Mouse (Mus musculus): ENCODE data around the gene Snx19. TPM values are rescaled to one million over a fixed set of nuclear protein-coding genes. Genes with fewer than 3 reads are reported as not detected.

Snx19 gene
- total RNA-seq (2022): 10 to 100 TPM; 34.7 to 44.4 (median 43.2) TPM

DNA sequence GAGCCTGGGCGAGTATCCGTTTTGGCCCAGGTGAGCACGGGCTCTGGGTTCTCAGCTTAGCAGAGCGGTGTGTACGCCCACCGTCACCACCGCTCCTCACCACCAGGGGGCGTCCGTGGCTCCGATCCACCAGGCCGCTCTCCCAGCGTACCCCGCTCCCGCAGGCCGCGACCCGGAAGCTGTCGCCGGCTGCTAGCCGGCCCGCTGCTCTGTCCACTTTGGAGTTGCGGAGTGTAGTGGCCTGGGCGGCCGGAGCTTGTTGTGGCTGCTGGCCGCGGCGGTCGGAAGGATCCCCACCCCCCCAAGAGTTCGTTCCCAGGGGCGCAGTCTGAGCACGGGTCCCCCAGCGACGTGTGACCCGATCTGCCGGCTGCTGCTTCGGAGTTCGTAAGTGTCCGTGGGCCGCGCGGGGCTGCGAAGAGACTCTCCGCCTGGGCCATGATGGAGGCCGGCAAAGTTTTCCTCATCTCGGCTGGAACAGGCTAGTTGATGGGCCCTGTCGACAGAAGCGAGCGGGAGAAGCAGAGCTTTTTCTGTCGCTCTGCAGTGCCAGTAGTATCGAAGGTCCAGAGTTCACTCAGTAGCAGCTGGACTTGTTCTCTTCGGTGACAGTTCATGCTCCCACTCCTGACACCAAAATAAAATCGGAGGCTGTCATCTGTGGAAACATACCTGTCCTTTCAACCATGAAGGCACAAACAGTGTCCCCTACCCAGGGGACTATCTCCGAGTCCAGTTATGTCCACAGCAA, at the start of gene Snx19:
Gene Snx19 (plus strand): TSS at position 227 of the 751 bp plus-strand sequence.
- DNase-seq: peak; percentile 84

DNA sequence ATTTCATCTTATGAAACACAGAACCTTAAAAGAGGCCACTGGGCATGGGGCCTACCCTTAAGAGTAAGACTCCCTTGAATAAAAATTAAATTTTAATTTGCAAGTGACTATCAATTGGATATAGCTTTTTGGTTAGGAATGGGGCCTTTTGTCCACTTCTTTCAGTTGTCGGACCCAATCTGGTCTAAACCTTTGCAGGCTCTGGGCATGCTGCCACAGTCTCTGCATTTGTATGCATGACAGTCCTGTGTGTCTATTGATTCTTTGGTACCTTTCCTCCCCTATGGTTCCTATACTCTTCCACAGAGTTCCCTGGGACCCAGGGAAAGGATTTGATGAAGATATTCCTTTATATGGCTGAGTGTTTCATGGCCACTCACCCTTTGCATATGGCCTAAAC, 26.1 kb upstream of the Snx19 start:
- no peak for DNase-seq

DNA sequence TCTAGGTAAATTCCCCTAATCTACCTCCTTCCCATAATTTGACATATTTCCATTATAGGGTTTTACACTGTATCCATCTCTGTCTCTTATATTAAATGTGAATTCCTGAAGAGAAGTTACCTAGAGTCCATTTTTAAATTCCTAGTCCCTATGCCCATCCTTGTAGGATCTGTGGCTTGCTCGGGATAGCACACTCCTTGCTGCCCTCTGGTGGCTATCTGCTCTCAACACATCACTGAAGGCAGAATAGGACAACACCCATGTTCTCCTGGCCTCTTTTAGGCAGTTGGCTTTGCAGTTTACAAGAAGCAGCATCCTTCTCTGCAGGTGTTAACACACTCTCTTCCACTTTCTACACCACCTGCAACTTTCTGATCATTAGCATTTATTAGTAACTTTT, 4.0 kb upstream of the Snx19 start:
- DNase-seq: no peak

DNA sequence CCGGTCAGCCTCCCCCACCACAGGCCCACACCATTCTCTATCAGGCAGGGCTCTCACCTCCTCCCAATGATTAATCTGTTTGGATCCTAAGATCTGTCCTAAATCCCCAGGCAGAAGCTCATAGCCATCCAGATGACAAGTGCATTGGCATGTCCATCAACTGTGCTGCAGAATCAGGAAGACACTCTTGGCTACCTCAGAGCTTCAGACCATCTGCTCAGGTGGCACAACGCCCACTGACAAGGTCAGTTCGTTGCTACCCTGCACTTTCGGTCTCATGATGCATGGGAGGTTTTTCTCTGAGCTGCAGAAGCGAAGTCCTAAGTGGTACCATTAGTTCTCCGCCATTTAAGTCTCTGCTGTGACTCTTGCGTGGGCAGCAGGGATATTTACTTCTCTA, 1.7 kb upstream of the Snx19 start:
- DNase-seq: no peak

DNA sequence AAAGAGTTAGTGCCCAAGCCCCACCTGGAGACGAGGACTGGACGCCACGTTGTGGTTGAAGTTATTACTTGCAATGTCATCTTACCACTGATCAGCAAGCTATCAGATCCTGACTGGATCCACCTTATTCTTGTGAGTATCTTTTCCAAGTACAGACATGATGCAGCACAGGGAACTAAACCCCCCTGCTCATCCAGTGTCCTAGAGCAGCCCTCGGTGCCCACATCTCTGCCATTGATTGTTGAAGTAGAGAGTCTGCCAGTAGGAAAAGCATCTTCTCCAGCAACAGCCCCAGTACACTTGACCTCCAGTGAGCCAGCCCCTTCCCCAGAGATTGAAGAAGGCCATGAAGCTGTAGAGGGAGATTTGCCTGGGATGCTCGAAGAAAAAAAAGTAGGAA, 1.3 kb downstream of the Snx19 start:
- no peak for DNase-seq

DNA sequence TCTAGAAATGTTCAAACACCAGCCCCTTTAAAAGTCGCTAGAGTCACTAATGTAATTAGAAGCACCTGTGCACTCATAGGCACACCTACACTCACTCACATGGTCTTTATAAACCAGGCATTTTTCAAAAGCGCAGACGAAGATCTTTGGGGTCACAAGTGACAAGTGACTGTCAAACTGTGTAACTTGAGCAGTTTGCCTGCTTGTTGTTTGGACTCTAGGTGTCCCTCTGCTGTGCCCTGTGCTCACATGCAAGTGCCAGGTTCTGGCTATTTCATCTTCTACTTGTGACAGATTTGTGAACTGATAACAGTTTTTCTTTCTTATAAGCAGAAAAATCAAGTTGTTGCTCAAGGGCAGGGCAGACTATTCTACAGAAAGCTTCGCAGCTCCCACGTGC, 3.5 kb downstream of the Snx19 start:
- no peak for DNase-seq

DNA sequence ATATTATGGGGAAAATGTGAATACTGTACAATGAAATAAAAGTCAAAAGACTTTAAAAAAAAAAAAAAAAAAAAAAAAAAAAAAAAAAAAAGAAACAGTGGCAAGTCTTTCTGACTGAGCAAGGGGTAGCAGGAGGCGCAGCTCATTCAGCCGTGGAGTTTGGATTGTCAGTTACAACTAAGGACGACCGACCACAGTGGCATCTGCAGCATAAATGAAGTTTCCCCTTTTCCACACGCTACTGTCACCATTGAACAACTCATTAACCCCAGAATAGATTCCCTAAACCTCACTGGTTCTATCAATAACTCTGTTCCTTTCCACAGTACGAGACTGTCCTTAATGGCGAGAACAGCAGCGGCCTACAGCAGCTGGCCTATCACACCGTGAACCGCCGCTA, 5.0 kb downstream of the Snx19 start:
- no peak for DNase-seq

DNA sequence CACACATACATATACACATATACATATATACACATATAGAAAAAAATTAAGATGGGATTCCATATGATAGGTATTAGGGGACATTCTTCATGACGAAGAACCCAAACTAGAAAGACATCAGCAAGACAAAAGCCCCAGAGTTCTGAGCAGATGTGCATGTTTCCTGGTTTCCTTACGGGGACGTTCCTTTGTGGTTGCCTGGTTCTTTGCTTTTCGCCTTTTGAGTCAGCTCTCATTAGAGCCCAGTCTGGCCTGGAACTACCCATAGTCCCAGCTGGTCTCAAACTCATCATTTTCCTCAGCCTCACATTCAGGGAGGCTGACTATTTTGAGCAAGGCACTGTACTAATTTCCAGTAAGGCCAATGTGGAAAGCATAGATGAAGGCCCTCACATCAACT, 7.0 kb downstream of the Snx19 start:
- no peak for DNase-seq

DNA sequence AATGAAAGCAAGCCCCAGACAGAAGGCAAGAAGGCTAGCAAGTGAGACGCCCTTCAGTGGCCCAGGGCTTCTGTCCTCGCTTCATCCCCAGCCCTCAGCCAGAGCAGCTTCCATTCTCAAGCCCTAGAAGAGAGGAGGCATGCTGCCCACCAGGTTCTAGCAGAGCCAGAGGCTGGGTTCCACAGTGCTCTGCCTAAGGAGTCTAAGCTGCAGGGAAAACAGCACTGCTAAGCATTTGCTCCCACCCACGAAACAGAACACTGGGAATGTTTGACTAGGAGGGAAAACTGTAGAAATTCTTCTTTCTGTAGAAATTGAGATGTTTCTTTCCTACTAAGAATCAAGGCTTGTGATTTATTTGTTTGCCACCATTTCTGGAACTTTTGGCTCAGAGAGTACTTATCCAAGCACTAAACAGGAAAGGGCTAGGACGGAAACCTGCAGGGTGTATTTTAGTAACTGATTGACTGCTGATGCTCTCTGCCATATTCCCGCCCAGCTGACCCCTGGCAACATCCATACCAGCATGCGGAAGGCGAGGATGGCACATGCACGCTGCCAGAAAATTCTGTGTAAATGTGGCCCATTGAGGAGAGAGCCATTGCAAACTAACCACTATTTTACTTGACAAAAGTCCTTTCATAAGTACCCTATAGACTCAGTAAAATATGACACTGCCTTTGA, 9.1 kb downstream of the Snx19 start:
- no peak for DNase-seq

DNA sequence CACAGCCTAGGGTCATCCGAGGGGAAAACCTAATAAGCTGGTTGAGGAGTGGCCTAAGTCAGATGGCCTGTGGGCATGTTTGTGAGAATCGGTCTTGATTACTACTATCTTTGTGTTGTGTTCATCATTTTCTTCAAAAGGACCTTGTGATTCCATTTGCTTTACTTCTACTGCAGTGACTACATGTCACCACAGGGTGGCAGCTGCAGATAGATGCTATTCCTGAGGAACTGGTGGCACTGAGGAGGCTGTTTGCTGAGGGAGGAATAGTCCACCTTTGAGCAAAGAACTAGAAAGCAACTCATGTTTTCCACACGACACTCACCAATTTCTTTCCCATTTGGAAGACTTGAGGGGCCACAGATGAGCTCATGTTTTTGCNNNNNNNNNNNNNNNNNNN, 11.6 kb downstream of the Snx19 start:
- DNase-seq: no peak

DNA sequence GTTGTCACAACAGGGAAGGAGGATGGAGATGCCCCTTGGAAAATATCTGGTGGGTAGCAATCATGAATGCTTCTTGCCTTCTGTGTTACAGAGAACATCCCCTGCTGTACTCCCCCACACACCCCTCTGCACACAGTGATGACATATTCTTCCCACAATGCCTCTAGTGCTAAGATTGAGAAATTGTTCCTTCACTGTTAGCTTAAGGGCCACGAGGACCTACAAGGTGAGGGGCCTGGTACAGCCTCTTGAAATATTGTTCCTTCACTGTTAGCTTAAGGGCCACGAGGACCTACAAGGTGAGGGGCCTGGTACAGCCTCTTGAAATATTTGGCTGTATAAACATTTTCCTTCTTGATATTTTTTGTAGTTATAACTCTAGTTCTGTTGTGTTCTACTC, 14.9 kb downstream of the Snx19 start:
- DNase-seq: no peak

DNA sequence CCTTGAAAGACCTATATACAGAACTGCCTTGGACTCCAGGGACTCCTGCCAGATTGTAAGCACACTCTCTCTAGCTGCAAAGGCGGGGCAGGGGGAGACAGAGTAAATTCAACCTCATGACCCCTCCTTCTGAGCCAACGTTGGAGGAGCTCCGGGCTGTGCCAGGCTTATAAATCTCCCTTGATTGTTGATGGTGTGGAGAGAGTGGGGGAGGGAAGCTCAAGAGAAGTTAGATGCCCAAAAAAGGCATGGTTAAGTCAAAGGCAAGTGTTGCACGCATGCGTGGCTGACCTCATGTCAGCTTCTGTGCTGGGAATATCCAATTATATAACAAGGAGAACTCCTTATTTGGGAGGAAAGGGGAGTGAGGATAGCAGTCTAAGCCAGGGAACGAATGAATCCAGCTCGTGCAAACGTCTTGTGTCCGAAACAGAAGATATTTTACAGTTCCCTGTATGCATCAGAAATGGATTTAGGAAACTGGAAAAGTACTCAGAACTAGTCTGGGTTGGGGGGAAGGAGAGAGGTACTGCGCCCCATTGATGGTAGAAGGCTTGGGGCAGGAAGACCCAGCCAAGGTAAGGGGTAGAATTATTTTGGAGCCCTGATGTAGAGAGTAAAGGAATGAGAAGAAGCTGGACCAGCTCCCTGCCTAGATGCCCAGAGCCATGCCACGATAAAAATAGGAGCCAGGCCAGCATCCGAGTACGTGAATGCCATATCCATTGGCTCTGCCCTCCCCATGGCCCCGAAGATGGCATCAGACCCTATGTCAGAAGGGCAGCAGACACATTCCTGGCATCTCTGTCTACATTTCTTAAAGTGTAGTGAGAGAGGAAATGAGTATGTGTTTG, 18.6 kb downstream of the Snx19 start:
- no peak for DNase-seq

DNA sequence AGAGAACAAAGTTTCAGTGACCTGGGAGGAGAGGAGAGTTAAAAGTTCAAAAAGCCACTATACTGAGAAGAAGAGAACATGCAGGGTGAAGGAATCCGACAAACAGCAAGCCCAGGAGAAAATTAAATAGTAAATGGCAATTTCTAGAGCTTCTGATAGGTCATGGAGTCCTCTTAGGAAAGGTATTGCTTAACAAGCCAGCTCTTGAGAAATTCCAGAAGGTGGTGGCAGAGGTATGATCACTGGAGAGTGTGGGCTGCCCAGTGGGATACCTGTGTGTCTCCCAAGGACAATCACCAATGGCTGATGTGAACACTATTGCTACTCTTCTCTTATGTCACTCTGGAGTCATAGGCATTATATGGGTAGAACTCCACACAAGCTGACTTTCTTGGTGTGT, 19.2 kb downstream of the Snx19 start:
- no peak for DNase-seq

DNA sequence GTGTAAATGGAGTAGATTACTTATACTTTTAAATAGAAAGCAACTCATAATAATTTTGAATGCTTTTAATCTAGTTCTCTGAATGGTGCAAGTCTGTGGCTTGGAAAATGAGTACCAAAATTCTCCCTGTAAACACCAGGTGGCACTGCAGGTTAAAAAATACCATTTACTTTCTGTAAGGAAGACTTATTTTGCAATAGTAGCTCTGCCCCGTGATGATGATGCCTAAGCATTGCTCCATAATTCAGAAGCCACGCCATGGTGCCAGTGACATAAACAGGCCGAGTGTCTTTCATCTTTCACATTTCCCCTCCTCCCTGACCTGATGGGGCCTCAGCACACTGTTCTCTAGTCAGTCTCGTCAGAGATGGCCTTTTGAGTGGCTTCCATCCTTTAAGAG, 21.6 kb downstream of the Snx19 start:
- no peak for DNase-seq

DNA sequence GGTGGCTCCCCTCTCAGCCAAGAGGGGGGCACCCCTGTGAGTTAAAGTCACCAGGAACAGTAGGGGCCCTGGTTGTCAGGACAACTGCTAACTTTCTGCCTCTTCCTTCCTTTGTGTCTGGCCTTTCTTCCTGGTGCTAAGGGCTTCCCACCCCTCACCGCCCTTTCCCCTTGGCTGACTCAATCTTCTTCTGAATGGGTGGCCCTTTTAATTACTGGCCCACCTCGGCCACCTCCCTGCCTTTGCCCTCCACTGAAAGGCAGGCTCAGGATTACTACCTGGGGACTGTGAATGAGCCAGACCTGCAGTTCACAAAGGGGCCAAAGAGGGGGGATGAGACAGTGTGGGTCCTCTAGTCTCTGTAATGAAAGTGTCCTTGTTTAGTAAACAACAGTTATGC, 23.0 kb downstream of the Snx19 start:
- DNase-seq: no peak

DNA sequence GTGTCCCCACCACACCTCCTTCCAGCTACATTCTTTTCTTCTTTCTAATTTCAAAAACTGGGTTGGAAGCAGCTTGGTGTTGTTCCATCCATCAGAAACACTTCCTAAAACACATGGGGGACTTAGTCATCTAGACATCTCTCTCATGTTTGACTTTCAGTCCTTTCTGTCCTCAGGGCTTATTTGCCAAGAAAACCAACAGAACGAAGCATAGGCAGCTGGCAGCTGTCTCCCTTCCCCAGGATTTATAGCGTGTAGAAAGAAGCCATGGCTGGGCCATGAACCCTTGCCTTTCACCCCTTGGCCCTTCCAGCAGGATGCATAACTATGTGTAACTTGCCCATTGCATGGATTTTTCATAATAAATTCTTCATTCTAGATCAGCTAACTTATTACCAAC, 23.9 kb downstream of the Snx19 start:
- DNase-seq: no peak

DNA sequence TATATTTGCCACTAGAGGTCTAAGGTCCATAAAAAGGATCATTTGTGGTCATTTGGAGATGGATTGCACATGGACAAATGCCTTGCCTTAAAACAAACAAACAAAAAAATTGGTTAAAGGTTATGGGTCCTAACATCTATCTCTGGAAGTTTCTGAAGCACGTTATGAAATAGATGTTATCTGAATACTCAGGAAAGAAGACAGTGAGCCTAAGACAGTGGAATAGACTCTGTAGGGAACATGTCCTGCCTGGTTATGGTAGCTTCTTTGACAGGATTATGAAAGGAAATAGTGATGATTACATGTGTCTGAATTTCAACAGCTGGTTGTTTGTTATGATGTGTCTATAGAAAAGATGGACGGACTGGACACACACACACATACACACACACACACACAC, 27.6 kb downstream of the Snx19 start:
- DNase-seq: no peak

DNA sequence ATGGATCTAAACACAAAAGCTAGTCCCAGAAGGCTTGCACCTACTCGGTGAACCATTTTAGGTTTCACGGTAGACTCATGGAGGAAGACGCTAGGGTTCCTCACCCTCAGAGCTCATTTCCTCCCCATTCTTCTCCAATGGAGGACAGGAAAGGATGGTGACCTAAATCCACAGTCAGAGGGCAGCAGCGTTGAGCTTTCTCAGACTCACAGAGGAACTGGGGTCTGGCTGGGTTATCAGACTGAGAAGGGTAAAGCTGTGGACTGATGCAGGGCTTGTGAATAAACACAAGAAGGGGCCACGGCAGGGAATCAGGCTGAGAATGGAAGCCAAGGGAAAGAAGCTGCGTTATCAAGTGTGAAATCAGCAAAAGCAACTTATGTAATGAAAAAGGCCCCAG, 29.3 kb downstream of the Snx19 start:
- DNase-seq: no peak

DNA sequence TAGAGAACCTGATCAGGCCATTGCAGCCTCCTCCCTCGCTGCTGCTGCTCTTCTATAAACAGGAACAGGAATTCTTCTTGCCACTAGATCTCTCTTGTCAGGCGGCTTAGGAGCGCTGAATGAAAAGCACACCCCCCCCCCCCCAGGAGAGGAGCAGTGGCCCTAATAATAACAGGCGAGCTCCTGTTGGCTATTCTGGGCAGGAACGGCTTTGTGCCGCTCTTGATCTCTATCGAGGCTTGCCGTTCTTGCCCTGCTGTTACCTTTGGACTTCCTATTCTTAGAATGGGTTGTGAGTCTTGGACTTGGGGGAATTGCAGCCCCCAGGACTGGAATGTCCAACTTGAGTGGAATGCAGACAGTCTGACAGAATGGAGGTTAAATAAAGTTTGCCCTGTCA, 33.6 kb downstream of the Snx19 start:
- no peak for DNase-seq

DNA sequence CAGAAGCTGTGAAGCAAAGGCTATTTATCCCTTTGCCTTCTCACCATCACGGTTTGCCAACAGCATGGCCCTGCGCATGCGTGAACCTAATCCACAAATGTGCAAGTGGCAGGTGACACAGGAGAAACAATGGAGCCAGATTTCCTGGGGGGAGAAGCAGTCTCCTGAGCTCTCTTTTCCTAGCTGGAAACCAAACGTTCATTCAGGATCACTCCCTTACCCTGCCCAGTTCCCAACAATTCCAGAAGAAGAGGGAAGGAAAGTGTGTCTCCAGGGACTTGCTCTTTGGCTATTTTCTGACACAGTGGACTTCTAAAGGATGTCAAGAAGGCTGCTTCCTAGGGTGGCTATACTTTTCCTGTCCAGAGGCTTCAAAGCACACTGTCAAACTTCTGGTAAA, 37.8 kb downstream of the Snx19 start:
- no peak for DNase-seq

DNA sequence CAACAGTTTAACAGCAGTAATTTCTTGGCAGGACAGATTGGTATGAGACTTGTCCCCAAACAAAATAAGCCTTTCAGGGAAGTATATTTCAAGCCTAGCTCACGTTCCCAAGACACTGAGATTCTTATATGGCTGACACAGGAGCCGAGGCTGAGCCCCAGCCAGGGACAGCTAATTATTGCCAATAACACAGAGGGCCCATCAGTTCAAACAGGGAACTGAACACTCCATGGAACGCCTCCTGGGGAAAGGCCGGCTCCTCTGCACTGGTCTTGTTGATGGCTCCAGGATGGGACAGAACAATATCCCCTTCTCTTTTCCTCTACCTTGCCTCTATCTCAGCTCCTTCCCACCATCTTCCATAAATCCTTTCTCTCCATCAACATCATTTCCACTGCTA, 53.1 kb downstream of the Snx19 start:
- DNase-seq: no peak

DNA sequence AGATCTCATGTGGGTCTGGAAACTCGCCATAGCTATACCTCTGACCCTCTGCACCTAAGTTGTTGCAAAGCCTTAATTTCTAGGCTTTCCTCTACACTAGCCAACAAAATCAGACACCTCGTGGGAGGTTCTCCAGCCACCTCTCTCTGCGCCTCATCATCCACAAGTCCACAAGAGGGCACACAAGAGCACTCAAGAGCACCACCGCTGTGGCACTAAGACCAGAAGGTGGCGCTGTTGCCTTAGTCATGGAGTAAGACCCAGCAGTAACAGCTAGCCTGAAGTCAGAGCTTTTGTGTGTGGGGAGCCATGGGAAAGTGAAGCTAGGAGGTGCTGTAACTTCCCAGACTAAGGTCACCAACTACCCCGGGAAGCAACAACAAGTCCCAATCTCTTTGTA, 53.6 kb downstream of the Snx19 start:
- peak; percentile 86 for DNase-seq

DNA sequence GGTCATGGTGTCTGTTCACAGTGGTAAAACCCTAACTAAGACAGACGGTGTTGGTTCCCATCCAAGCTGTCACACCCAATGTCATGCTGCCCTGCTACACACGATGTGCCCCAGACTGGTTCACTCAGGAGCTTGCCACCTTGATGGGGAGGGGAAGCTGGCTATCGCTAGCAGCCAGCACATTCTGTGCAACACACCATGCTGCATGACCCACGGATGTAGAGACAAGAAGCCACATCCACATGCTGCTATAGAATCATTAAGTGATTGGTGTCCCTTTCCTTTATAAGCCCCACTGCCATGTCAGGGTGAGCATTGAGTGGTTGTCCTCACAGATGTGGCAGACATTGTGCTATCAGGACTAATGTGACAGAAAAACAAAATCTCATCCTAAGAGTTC, 55.2 kb downstream of the Snx19 start:
- DNase-seq: no peak

DNA sequence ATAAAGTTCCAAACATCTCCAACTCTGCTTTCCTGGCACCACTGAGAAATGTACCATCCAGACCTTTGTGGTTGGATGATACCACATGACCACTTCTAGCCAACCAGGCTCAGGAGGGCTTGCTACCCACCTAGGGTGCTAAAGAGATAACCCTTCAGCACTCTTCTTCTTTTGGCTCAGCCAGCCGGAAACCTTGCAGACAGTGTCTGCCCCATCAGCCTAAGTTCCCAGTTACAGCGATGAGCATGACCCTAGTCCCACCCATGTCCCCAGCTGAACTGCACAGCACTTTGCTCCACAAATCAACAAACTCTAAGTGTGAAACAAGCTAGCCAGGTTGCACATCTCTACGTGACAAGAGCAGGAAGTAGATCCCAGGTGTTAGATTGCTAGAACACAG, 57.3 kb downstream of the Snx19 start:
- DNase-seq: no peak

All from adrenal gland, adult 8-10 months (tissue).